Mouse (Mus musculus) v-Abl transformed pro-B cells (cell line): ENCODE data around the gene Chst13.

Experiments
- in situ Hi-C, 2 experiments: fragments of 400-800 bp; cut with MboI; formaldehyde crosslinking; loops; one replicate each; pipeline ENCODE4 v1.15.1; 2025; ENCODE audit not compliant: unreplicated experiment in 2 of 2

Gene Chst13

DNA sequence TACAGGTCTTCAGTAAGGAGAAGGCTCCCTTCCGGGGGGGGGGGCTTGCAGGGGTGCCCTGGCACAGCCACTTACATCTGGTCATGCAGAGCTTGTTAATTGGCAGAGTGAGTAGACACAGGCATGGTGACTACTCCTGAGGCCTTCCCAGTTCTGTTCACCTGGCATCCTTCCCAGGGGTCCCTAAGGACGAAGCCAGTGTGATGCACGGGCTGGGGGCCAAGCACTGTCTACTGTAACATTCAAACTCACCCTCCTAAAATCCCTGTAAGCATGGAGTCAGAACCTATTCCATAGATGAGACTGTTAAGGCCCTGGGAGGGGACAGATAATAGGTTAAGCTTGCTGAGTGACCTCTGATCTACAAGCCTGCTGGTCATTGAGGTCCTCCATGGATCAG lies 959 bp downstream of the Chst13 start:
- in situ Hi-C loops, result loop anchor here (10.0 kb wide), 1 partner anchor 639 kb away; no protein-coding TSS in a partner anchor

DNA sequence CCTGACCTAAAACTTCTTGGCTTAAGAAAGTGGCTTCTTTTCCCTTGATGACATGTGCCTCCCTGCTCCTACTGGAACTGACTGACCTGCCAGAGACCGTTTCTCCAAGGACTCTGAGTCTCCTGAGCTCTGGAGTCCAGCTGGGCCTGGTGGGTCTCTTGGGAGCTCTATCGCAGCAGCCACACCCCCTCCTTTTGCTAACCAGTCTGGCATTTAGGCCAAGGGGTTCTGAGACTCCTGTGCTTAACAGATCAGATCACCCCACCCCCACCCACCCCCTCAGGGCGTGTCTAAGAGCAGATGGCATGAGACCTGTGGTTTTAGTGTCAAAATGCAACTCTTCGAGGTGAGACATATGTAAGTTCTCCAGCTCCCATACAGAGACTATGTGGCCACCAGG lies 3.2 kb downstream of the Chst13 start:
- in situ Hi-C loops, result loop anchor here (10.0 kb wide), 1 partner anchor 637 kb away; no protein-coding TSS in a partner anchor

DNA sequence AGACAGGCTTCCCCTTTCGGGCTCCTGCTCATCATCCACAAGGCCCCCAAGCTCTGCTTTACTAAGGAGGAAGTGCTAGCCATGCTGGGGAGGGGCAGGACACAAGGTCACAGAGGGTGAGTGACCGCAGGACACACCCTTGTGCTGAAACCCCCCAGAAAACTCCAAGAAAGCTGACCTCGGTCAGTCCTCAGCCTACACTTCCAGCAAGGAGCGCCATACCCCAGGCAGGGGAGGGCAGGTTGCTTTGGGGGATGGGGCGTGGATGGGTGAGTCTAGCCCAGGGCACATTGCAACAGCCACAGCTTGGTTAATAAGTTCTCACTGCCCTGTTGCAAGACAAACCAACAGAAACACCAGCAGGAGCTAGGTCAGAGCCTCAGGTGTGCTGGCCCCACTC lies 4.6 kb downstream of the Chst13 start:
- in situ Hi-C loops, result loop anchor here (10.0 kb wide), 1 partner anchor 636 kb away; no protein-coding TSS in a partner anchor

DNA sequence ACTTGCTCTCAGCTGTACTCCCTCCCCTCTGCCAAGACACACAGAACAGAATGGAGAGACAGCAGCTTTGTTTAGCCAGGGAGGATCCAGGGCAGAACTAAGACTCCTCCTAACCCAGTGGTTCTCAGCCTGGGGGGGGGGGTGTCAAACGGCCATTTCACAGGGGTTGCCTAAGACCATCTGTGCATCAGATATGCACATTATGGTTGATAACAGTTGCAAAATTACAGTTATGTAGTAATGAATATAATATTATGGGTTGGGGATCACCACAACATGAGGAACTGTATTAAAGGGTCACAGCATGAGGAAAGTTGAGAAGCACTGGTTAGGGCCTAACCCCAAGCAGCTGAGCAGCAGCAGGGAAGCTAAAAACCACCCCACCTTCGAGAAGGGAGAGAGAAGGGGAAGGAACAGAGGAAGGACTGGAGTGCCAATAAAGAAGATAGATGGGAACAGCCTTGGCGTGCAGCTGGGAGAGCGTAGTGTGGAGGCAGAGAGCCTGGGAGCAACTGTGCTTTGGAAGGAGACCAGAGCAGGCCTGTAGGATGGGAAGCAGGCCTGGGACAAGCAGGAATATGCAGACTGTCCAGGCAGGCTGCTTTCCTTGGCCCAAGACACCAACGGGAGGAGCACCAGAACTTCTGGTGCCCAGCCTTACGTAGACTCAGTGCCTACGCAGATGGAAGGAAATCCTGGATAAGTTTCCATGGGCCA lies 5.4 kb downstream of the Chst13 start:
- in situ Hi-C loops, result loop anchor here (10.0 kb wide), 1 partner anchor 635 kb away; no protein-coding TSS in a partner anchor

DNA sequence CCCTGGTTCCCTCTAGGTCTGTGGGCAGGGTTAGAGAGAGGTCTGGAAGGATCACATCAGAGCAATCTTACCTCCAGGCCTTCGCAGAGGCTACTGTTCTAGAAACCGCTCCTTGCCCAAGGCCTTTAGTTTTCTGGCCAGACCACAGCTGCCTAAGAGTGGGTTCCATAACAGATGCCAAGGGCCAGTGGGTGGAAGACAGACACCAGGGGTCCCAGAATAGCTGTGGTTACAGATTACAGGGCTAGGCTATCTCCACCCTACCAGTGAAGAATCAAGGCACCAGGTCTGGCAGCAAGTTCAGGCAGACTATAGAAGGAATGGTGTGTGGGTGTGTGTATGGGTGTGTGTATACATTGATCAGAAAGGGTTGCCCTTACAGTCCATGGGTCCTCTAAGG lies 6.0 kb downstream of the Chst13 start:
- in situ Hi-C loops, result no loop called here

DNA sequence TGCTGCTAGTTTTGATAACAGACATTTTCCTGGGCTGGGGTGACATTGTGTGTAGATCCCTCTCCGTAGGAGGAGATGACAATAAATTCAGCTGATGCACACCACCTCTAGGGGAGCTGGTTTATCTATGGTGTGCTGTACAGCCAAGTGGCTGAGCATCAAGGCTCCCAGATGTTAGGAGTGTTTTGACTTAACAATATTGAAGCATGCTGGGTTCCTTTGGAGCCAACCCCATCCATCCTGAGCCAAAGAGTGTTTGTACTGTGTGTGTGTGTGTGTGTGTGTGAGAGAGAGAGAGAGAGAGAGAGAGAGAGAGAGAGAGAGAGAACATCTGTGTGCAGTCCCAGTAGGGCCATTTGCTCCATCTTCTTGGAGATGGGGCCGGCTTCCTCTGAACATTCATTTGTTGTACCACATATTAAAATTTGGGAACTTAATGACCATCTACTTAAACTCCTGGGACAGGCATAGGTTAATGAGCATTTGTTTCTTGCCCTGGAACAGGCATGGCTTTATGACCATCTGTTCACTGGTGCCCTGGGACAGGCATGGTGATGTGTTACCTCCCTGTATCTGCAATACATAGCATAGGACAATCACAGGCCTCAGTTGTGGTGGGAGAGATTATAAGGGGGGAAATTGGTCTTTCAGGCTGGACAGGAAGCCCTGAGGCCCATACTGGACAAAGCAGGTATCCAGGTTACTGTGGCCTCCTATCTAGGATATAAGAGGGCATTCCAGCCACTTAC lies 7.3 kb downstream of the Chst13 start:
- in situ Hi-C loops, result no loop called here

DNA sequence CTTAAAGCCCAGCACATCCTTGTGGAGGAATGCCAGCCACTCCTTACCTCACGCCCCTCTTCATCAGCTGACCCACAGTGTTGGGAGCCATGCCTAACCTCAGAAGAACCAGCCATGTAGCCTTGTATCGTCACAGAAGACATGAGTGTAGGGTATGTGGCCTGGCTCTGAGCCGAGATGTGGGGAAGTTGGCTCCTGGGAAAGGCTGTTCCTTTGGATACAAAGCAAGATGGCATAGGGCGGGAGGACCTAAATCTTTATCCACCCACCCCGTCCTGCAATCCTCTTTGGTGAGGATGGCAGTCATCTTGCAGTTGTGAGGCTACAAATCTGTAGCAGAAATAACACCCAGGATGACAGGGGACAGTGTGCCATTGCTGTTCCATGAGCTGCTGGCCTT lies 9.0 kb downstream of the Chst13 start:
- in situ Hi-C loops, result no loop called here

DNA sequence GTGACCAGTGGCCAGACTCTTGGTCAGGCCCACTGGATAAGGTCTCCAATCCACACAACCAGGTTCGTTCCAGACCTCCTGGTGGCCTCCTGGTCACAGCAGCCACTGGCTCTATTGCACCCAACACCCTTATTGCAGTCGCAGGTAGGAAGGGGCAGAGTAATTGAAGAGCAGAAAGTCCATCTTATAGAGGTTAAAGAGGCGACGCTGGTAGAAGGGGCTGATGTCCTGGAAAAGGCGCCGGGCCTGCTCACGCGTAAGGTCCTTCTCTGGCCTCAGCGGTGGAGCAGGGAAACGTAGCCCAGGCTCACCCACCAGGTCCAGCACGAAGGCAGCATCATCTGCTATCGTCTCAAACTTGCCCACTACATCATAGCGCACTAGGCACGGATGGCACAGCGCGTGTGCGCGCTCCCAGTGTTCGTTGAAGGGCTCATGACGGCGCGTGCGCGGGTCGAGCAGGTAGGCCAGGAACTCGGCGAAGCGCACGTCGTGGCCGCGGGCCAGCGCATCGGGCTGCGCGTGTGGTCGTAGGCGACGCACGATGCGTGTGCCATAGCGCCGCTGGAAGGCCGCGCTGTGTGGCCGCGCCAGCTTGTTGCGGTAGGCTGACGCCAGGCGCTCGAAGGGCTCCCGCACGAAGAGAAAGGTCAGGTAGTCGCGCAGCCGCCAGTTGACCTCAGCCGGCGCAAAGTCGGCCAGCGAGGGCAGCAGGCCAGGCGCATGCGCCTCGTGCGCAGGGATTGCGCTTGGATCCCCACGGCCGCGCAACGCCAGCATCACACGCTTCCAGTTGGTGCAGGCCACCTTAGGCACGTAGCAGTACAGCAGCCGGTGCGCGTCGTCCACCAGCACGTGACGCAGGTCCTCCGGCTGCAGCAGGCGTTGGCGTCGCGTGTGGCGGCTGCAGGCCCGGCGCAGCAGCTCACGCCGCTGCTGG lies 15.9 kb downstream of the Chst13 start:
- in situ Hi-C loops, result no loop called here

DNA sequence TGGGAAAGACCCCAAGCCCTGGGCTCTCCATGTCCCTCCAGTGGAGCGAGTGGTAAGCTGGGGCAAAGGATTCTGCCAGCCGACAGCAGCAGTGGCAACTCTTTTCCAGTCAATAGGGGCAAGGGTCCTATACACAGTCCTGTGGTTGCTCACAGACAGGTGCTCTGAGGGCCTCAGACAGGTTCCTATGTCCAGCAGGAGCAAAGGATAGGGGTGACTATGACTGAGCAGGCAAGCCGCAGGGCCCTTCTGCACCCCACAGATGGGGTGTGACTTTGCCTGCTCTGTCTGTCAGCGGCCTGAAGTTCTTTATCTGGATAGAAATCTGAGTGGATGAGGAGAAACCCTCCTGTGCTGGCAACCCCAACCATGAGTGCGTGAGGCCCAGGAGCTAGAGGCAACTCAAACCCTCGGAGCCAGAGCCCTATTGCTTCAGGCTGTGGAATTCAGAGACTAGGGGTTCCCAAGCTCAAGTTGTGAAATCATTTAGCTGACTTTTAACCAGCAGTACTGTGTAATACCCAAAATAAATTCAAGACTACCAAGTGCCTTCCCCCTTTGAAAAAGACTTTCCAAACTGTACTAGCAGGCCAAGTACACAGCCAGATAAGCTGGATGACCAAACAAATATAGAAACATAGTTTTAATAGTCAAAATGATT lies 18.5 kb downstream of the Chst13 start:
- in situ Hi-C loops, result no loop called here

DNA sequence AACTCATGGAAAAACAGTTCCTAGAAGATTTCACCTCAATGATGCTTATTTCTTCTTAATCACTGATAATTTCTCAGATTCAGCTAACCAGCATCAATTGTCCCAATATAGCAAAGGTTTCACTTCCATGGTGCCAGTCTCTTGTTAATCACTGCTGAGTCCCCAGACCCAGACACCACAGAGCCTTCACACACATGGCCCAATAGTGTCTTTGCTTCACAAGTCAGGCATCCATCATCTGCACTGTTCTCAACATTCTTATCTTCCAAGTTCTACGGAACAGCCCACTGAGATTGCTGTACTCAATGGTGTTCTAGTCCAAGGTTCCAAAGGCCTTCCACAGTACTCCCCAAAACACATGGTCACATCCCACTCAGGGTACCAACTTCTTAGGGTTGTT lies 24.1 kb downstream of the Chst13 start, which contains the start of gene BC048671:
Gene BC048671, plus strand, starts transcription at position 301 of the 400 bp plus-strand sequence.
- in situ Hi-C loops, result no loop called here

DNA sequence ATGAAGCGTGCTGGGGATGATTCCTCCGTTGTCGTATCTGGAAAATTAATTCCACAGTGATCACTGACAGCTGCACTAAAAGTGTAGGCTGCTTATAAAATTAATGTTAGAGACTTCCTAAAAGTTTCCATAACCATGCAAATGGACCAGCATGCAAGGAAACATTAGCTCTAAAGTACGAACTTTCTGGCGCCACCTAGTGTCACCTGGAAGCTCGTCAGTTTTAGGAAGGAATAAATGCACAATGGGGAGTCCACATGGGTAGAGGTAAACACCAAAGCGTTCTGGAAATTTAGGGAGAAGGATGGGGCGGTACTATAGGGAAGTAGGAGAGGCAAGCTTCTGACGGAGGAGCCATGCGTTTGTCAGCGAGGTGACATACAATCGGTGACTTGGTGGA lies 36.7 kb downstream of the Chst13 start:
- in situ Hi-C loops, result no loop called here
